15 mouse cellular contexts compared by ENCODE assay signal in genomic region chr11:47167376-47167775, GRCm38 (mm10).
DNase-seq lines count a peak whose midpoint lies in the region; ATAC-seq and TF ChIP-seq lines count a peak whose summit lies in the region.
"Had no signal": no experiment of that assay in that cellular context is flagged by ENCODE, and none has a peak within 500 bp of the region (broad histone marks: within the 10 kb centered on the region; RNA-seq: fewer than 3 reads in every experiment).

No protein-coding gene starts in this region.

- no peak overlapping the region for H3K27ac ChIP-seq in forebrain, embryonic 14.5 days (ENCODE audit: low read depth, low read length)
- no peak overlapping the region for H3K27ac ChIP-seq in forebrain, embryonic 10.5 days
- H3K27ac ChIP-seq in midbrain, postnatal 0 days (ENCODE audit: low read depth, low read length), result no peak overlapping the region
- H3K27ac ChIP-seq in midbrain, embryonic 15.5 days, result no peak overlapping the region
- H3K27ac ChIP-seq: heart, embryonic 15.5 days; intestine, embryonic 15.5 days had no signal

- peak; percentile 32; the same call in 1 of the 2 replicates for ATAC-seq in forebrain, embryonic 14.5 days
- ATAC-seq in midbrain, postnatal 0 days (ENCODE audit: low FRiP score), result no peak
- no peak for ATAC-seq in midbrain, embryonic 15.5 days (replicated peaks)
- ATAC-seq: intestine, embryonic 15.5 days had no signal

- H3K9me3 ChIP-seq in forebrain, embryonic 14.5 days (replicated peaks; ENCODE audit: control insufficient read depth, low read length), result no peaks in the 10 kb centered on the region
- H3K9me3 ChIP-seq in forebrain, embryonic 10.5 days, result no peaks in the 10 kb centered on the region
- H3K9me3 ChIP-seq in midbrain, postnatal 0 days (ENCODE audit: low read length), result no peaks in the 10 kb centered on the region
- no peaks in the 10 kb centered on the region for H3K9me3 ChIP-seq in midbrain, embryonic 15.5 days
- H3K9me3 ChIP-seq: heart, embryonic 15.5 days; intestine, embryonic 15.5 days had no signal

- H3K4me1 ChIP-seq in forebrain, embryonic 14.5 days (ENCODE audit: control insufficient read depth, insufficient read depth, low read length), result no peaks in the 10 kb centered on the region
- no peaks in the 10 kb centered on the region for H3K4me1 ChIP-seq in forebrain, embryonic 10.5 days
- H3K4me1 ChIP-seq in midbrain, postnatal 0 days (ENCODE audit: insufficient read depth, low read length), result no peaks in the 10 kb centered on the region
- no peaks in the 10 kb centered on the region for H3K4me1 ChIP-seq in midbrain, embryonic 15.5 days
- H3K4me1 ChIP-seq: heart, embryonic 15.5 days; intestine, embryonic 15.5 days had no signal

- DNase-seq in forebrain, embryonic 14.5 days (ENCODE audit: low spot score), result peak; percentile 50
- no peak for DNase-seq in forebrain, embryonic 10.5 days (ENCODE audit: extremely low spot score, low spot score)
- peak; percentile 58 for DNase-seq in midbrain, postnatal 0 days (ENCODE audit: low spot score)
- peak; percentile 52 for DNase-seq in layer of hippocampus, adult 9-10 months (ENCODE audit: low spot score)
- DNase-seq in ovary, adult 18-20 months (ENCODE audit: low spot score), result no peak
- DNase-seq in urinary bladder, postnatal 10 days (ENCODE audit: low spot score), result no peak
- DNase-seq: cerebellum, adult 18-20 months; liver; lung, adult 18-20 months; lung, postnatal 4 days had no signal

- no peak overlapping the region for H3K9ac ChIP-seq in forebrain, embryonic 14.5 days (ENCODE audit: low read length)
- no peak overlapping the region for H3K9ac ChIP-seq in midbrain, postnatal 0 days (replicated peaks; ENCODE audit: low read length, poor library complexity, severe bottlenecking)
- no peak overlapping the region for H3K9ac ChIP-seq in midbrain, embryonic 15.5 days
- H3K9ac ChIP-seq: heart, embryonic 15.5 days; intestine, embryonic 15.5 days had no signal

- no peak overlapping the region for H3K4me3 ChIP-seq in forebrain, embryonic 14.5 days (ENCODE audit: low read depth, low read length)
- H3K4me3 ChIP-seq in forebrain, embryonic 10.5 days, result no peak overlapping the region
- H3K4me3 ChIP-seq in midbrain, postnatal 0 days (ENCODE audit: low read depth, low read length), result no peak overlapping the region
- H3K4me3 ChIP-seq in midbrain, embryonic 15.5 days, result no peak overlapping the region
- H3K4me3 ChIP-seq: heart, embryonic 15.5 days; intestine, embryonic 15.5 days; myocyte had no signal

- no peaks in the 10 kb centered on the region for H3K27me3 ChIP-seq in forebrain, embryonic 14.5 days (replicated peaks; ENCODE audit: control insufficient read depth, insufficient read depth, low read length)
- H3K27me3 ChIP-seq in forebrain, embryonic 10.5 days (ENCODE audit: poor library complexity, severe bottlenecking), result no peaks in the 10 kb centered on the region
- no peaks in the 10 kb centered on the region for H3K27me3 ChIP-seq in midbrain, postnatal 0 days (ENCODE audit: insufficient read depth, low read length)
- H3K27me3 ChIP-seq in midbrain, embryonic 15.5 days (replicated peaks), result no peaks in the 10 kb centered on the region
- H3K27me3 ChIP-seq: heart, embryonic 15.5 days; intestine, embryonic 15.5 days had no signal

- WGBS in forebrain, embryonic 14.5 days, result 79% methylated on average over 4 of the region's 4 CpGs
- WGBS in forebrain, embryonic 10.5 days, result 85% methylated on average over 4 of the region's 4 CpGs
- WGBS in midbrain, postnatal 0 days, result 82% methylated on average over 4 of the region's 4 CpGs
- WGBS in midbrain, embryonic 15.5 days, result 85% methylated on average over 4 of the region's 4 CpGs

- no peak for TF ChIP-seq CTCF in midbrain, postnatal 0 days (IDR thresholded peaks at IDR 0.05)

- no peaks in the 10 kb centered on the region for H3K36me3 ChIP-seq in forebrain, embryonic 14.5 days (ENCODE audit: control insufficient read depth, insufficient read depth, low read length)
- H3K36me3 ChIP-seq in forebrain, embryonic 10.5 days (replicated peaks), result no peaks in the 10 kb centered on the region
- no peaks in the 10 kb centered on the region for H3K36me3 ChIP-seq in midbrain, postnatal 0 days (ENCODE audit: insufficient read depth, low read length)
- no peaks in the 10 kb centered on the region for H3K36me3 ChIP-seq in midbrain, embryonic 15.5 days (replicated peaks)
- H3K36me3 ChIP-seq: heart, embryonic 15.5 days; intestine, embryonic 15.5 days had no signal

- no peak overlapping the region for H3K4me2 ChIP-seq in forebrain, embryonic 14.5 days (ENCODE audit: low read length)
- H3K4me2 ChIP-seq in midbrain, postnatal 0 days (ENCODE audit: low read depth, low read length, poor library complexity, severe bottlenecking), result no peak overlapping the region
- H3K4me2 ChIP-seq in midbrain, embryonic 15.5 days, result no peak overlapping the region
- H3K4me2 ChIP-seq: heart, embryonic 15.5 days; intestine, embryonic 15.5 days; midbrain, embryonic 11.5 days had no signal

Comparison
In these comparisons a context has a peak if more than half of its experiments do, and no peak if none do; other contexts are left out.
1. DNase-seq: peak in forebrain, embryonic 14.5 days (single experiment), midbrain, postnatal 0 days (single experiment) and layer of hippocampus, adult 9-10 months (single experiment); none in forebrain, embryonic 10.5 days (single experiment), ovary, adult 18-20 months (single experiment) and urinary bladder, postnatal 10 days (single experiment).